Mouse (Mus musculus): Measurements from ENCODE around the gene Clasp1. TPM values are rescaled to one million over a fixed set of nuclear protein-coding genes. Genes with fewer than 3 reads are reported as not detected.

Clasp1 gene
- polyA plus RNA-seq, 1 experiment = 14.8 TPM

DNA sequence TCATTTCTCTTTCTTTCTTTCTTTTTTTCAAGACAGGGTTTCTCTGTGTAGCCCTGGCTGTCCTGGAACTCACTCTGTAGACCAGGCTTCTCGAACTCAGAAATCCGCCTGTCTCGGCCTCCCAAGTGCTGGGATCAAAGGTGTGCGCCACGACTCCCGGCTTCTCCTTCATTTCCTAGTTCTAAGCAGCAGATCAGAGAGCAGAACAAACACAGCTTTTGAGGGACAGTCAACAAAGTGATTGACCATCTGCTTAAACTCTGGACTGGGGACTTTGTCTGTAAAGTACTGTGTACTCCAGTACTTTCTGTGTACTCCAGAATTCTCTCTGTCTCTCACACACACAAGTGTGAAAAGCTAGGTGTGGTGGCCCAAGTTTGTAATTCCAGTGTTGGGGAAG, 14.1 kb downstream of the Clasp1 start:
- H3K36me3 ChIP-seq (ENCODE audit: control insufficient read depth, insufficient read depth, low read length) = no peaks in the 10 kb centered on the region
- H3K27me3 ChIP-seq (ENCODE audit: control insufficient read depth, insufficient read depth, low read length) = no peaks in the 10 kb centered on the region
- no peak overlapping the region for H3K4me3 ChIP-seq (ENCODE audit: extremely low read depth, insufficient read depth, insufficient read length)
- no peak overlapping the region for H3K27ac ChIP-seq (ENCODE audit: insufficient read depth, low read length)
- peaks cover 7% of the 10 kb centered on the region; the same call in 1 of the 2 replicates for H3K4me1 ChIP-seq (ENCODE audit: control insufficient read depth, insufficient read depth, insufficient read length)
- 94% methylated on average over 6 of the region's 6 CpGs for WGBS
- no peak for DNase-seq (ENCODE audit: low read depth in 1 of 2, low spot score in 2 of 2)
- TF ChIP-seq CTCF (IDR thresholded peaks at IDR 0.05; ENCODE audit: extremely low read depth, insufficient read depth, insufficient read length, insufficient replicate concordance) (no peak), POLR2A (IDR thresholded peaks at IDR 0.05; ENCODE audit: low read depth, low read length) (no peak)

DNA sequence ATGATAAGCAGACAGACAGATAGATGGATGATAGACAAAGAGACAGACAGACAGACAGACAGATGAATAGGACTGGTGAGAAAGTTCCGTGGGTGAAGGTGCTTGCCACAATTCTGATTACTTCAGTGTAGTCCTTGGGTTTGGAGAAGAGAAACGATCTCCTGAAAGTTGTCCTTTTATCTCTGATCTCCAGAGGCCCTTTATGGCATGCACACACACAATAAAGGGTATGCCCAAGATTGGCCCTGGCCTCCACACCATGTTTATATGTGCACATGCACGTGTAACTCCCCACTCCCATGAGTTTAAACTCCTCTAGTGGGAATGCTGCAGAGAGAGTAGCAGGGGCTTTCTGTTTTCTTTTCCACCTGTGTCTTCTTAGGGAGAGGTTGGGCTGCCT, 14.6 kb downstream of the Clasp1 start:
- TF ChIP-seq CTCF (IDR thresholded peaks at IDR 0.05; ENCODE audit: extremely low read depth, insufficient read depth, insufficient read length, insufficient replicate concordance) (no peak), POLR2A (IDR thresholded peaks at IDR 0.05; ENCODE audit: low read depth, low read length) (no peak)
- H3K4me1 ChIP-seq (ENCODE audit: control insufficient read depth, insufficient read depth, insufficient read length) = peaks cover 7% of the 10 kb centered on the region; the same call in 1 of the 2 replicates
- 71% methylated on average over 3 of the region's 3 CpGs for WGBS
- H3K36me3 ChIP-seq (ENCODE audit: control insufficient read depth, insufficient read depth, low read length) = no peaks in the 10 kb centered on the region
- no peak overlapping the region for H3K4me3 ChIP-seq (ENCODE audit: extremely low read depth, insufficient read depth, insufficient read length)
- H3K27ac ChIP-seq (ENCODE audit: insufficient read depth, low read length) = no peak overlapping the region
- DNase-seq (ENCODE audit: low read depth in 1 of 2, low spot score in 2 of 2) = no peak
- no peaks in the 10 kb centered on the region for H3K27me3 ChIP-seq (ENCODE audit: control insufficient read depth, insufficient read depth, low read length)

DNA sequence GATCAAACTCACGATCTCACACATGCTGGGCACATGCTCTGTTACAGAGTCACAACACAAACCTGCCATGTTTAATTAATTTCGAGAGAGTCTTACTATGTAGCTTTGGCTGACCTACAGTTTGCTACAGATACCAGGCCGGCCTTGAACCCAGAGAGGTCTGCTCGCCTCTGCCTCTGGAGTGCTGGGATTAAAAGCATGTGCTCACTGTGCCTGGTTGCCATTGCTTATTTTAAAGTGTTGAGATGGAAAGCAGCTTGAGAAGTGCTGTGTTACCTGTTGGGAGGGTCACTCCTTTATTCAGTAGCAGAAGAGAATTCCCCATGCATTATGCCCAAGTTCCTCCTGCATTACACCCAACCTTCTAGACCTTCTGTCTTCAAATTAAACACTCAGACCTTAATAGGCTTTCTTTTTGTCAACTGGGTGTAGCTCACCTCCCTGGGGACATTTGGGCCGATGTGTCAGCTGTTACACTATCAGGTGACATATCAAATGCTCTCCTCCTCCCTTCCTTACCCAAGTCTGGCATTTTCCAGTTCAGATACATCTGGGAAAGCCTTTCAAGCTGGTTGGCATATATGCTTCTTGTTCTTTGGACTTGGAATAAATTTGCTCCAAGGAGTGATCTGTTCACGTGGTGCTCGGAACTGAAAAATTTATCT, 18.9 kb downstream of the Clasp1 start:
- 87% methylated on average over 7 of the region's 7 CpGs for WGBS
- H3K4me3 ChIP-seq (ENCODE audit: extremely low read depth, insufficient read depth, insufficient read length) = no peak overlapping the region
- H3K27ac ChIP-seq (ENCODE audit: insufficient read depth, low read length) = no peak overlapping the region
- no peak for TF ChIP-seq POLR2A (IDR thresholded peaks at IDR 0.05; ENCODE audit: low read depth, low read length)
- TF ChIP-seq CTCF (IDR thresholded peaks at IDR 0.05; ENCODE audit: extremely low read depth, insufficient read depth, insufficient read length, insufficient replicate concordance) = no peak
- H3K4me1 ChIP-seq (ENCODE audit: control insufficient read depth, insufficient read depth, insufficient read length) = no peaks in the 10 kb centered on the region
- H3K36me3 ChIP-seq (ENCODE audit: control insufficient read depth, insufficient read depth, low read length) = 0 out of 2 replicates have a peak, but pooled peaks cover 1% of the 10 kb centered on the region
- no peak for DNase-seq (ENCODE audit: low read depth in 1 of 2, low spot score in 2 of 2)
- no peaks in the 10 kb centered on the region for H3K27me3 ChIP-seq (ENCODE audit: control insufficient read depth, insufficient read depth, low read length)

DNA sequence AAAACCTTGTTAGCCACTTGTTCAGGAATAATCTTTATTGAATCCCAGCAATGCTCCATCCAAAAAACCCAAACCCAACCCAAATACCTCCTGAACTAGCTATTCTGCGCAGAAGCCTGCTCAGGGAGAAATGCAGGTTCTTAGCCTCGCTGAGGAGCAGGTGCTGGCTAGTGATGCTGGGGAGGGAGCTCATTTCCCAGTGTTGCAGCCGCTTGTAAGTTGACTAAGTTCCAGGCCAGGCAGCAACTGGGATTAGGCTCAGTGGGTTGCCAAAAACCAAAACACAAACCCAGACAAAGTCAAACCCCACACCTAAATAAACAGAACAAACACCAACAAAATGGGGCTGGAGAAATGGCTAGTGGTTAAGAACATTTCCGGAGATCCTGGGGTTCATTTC, 20.4 kb downstream of the Clasp1 start:
- DNase-seq (ENCODE audit: low read depth in 1 of 2, low spot score in 2 of 2) = no peak
- no peak overlapping the region for H3K27ac ChIP-seq (ENCODE audit: insufficient read depth, low read length)
- 95% methylated on average over 4 of the region's 4 CpGs for WGBS
- 0 out of 2 replicates have a peak, but pooled peaks cover 1% of the 10 kb centered on the region for H3K36me3 ChIP-seq (ENCODE audit: control insufficient read depth, insufficient read depth, low read length)
- TF ChIP-seq POLR2A (IDR thresholded peaks at IDR 0.05; ENCODE audit: low read depth, low read length) = no peak
- TF ChIP-seq CTCF (IDR thresholded peaks at IDR 0.05; ENCODE audit: extremely low read depth, insufficient read depth, insufficient read length, insufficient replicate concordance) = no peak
- no peaks in the 10 kb centered on the region for H3K4me1 ChIP-seq (ENCODE audit: control insufficient read depth, insufficient read depth, insufficient read length)
- H3K4me3 ChIP-seq (ENCODE audit: extremely low read depth, insufficient read depth, insufficient read length) = no peak overlapping the region
- no peaks in the 10 kb centered on the region for H3K27me3 ChIP-seq (ENCODE audit: control insufficient read depth, insufficient read depth, low read length)

DNA sequence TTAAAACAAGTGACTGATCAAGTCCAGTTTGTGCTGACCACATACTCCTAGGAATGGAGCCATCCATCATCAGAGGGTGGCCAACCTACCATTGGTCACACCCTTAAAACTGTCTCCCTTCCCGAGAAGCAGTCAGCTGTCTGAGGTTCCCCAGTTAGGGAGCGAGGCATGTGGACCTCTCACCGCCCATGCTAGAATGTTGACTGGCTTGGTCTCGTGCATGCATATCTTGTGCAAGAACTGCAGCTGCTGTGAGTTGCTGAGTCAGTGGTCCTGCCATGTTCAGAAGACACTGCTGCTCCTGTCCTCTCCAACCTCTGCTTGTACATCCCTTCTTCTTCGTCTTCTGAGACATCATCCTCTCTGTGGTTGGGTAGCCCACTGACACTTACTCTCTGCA, 22.0 kb downstream of the Clasp1 start:
- Histone ChIP-seq H3K36me3 (ENCODE audit: control insufficient read depth, insufficient read depth, low read length) (0 out of 2 replicates have a peak, but pooled peaks cover 1% of the 10 kb centered on the region), H3K27ac (ENCODE audit: insufficient read depth, low read length) (no peak overlapping the region), H3K4me3 (ENCODE audit: extremely low read depth, insufficient read depth, insufficient read length) (no peak overlapping the region), H3K4me1 (ENCODE audit: control insufficient read depth, insufficient read depth, insufficient read length) (no peaks in the 10 kb centered on the region), H3K27me3 (ENCODE audit: control insufficient read depth, insufficient read depth, low read length) (no peaks in the 10 kb centered on the region)
- WGBS = 87% methylated on average over 5 of the region's 5 CpGs
- DNase-seq (ENCODE audit: low read depth in 1 of 2, low spot score in 2 of 2) = no peak
- TF ChIP-seq CTCF (IDR thresholded peaks at IDR 0.05; ENCODE audit: extremely low read depth, insufficient read depth, insufficient read length, insufficient replicate concordance) (no peak), POLR2A (IDR thresholded peaks at IDR 0.05; ENCODE audit: low read depth, low read length) (no peak)

DNA sequence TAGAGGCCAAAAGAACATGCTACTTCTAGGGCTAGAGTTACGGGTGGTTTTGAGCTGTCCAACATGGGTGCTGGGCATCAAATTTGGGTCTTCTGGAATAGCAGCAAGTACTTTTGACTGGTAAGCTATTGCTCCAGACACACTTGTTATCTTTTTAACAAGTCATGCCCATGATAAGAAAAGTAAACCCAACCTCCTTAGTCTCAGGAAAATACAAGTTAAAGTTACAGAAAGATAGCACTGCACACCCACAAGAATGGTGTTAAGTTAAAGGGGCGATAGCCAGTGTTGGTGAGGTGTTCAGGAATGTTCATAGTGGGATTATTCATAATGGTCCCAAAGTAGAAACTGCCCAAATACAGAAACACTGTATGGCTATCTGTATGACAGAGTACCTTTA, 24.3 kb downstream of the Clasp1 start:
- DNase-seq (ENCODE audit: low read depth in 1 of 2, low spot score in 2 of 2) = no peak
- Histone ChIP-seq H3K4me1 (ENCODE audit: control insufficient read depth, insufficient read depth, insufficient read length) (no peaks in the 10 kb centered on the region), H3K27me3 (ENCODE audit: control insufficient read depth, insufficient read depth, low read length) (no peaks in the 10 kb centered on the region), H3K36me3 (ENCODE audit: control insufficient read depth, insufficient read depth, low read length) (peaks cover 1% of the 10 kb centered on the region; the same call in 1 of the 2 replicates), H3K4me3 (ENCODE audit: extremely low read depth, insufficient read depth, insufficient read length) (no peak overlapping the region), H3K27ac (ENCODE audit: insufficient read depth, low read length) (no peak overlapping the region)
- TF ChIP-seq POLR2A (IDR thresholded peaks at IDR 0.05; ENCODE audit: low read depth, low read length) (no peak), CTCF (IDR thresholded peaks at IDR 0.05; ENCODE audit: extremely low read depth, insufficient read depth, insufficient read length, insufficient replicate concordance) (no peak)
- WGBS = 86% methylated on average over 2 of the region's 2 CpGs

DNA sequence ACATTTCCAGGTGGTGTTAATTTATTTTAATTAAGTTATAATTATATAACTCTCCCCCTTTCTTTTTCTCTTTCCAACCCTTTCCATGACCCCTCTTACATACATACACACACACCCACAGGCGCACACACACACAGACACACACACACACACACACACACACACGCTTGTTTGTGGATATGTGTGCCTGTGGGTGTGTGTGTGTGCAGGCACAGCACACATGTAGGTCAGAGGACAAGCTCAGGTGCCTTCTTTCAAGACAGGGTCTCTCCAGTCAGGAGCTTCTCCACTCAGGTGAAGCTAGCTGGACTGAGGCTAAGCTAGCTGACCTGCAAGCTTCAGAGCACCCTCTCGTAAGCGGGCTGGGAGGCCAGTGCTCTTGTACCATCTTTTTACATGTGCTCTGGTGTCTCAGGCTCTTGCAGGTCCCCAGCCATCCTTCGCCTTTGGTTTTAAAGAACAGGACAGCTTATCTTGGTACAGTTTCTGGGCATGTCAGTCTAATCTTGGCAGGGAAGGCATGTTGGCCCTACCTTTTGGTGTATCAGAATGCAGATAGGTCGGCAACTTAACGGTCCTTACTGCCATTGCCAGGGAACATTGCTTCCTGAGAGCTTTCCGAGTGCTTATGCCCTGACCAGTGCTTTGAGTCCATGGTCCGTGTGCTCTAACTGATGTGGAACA, 28.3 kb downstream of the Clasp1 start:
- Histone ChIP-seq H3K27me3 (ENCODE audit: control insufficient read depth, insufficient read depth, low read length) (no peaks in the 10 kb centered on the region), H3K36me3 (ENCODE audit: control insufficient read depth, insufficient read depth, low read length) (peaks cover 4% of the 10 kb centered on the region; the same call in 1 of the 2 replicates), H3K4me1 (ENCODE audit: control insufficient read depth, insufficient read depth, insufficient read length) (peaks cover 6% of the 10 kb centered on the region; the same call in 1 of the 2 replicates), H3K4me3 (ENCODE audit: extremely low read depth, insufficient read depth, insufficient read length) (no peak overlapping the region), H3K27ac (ENCODE audit: insufficient read depth, low read length) (no peak overlapping the region)
- 86% methylated on average over 9 of the region's 9 CpGs for WGBS
- TF ChIP-seq CTCF (IDR thresholded peaks at IDR 0.05; ENCODE audit: extremely low read depth, insufficient read depth, insufficient read length, insufficient replicate concordance) (no peak), POLR2A (IDR thresholded peaks at IDR 0.05; ENCODE audit: low read depth, low read length) (no peak)
- no peak for DNase-seq (ENCODE audit: low read depth in 1 of 2, low spot score in 2 of 2)

Measured in spleen, adult 2 months (tissue).